Mouse (Mus musculus) midbrain, embryonic 11.5 days (tissue): ENCODE measurements at regions not wholly inside any gene's neighbourhood (a gene's known extent, or its start where the extent isn't known, plus 50 kb on each side); places are given as distances from the start of the nearest gene placed in this dataset.

Experiments
- ATAC-seq: fragments of 200-750 bp; cut with Nextera tagmentation; 2 replicates; pipeline ENCODE4 v1.8.0; 2017; ENCODE audit warnings: moderate TSS enrichment, moderate library complexity; ENCODE audit not compliant: low FRiP score
- DNase-seq: peaks from one replicate; pipeline ENCODE4 v3.0.0; 2015; ENCODE audit warnings: low spot score; ENCODE audit errors: missing footprints
- H3K27ac ChIP-seq: fragments of 300-500 bp; sonication (generic); 2 replicates; pipeline ENCODE4 v1.5.1; 2014; ENCODE audit warnings: low read depth, low read length
- H3K27me3 ChIP-seq: fragments of 300-500 bp; sonication (generic); 2 replicates; pipeline ENCODE4 v1.6.1; 2014; ENCODE audit warnings: mild to moderate bottlenecking, low read length, moderate library complexity, mixed read lengths; ENCODE audit not compliant: control insufficient read depth, insufficient read depth
- H3K36me3 ChIP-seq: fragments of 300-500 bp; sonication (generic); 2 replicates; pipeline ENCODE4 v1.6.1; 2014; ENCODE audit warnings: mild to moderate bottlenecking, low read length, moderate library complexity, mixed read lengths; ENCODE audit not compliant: control insufficient read depth, insufficient read depth
- H3K4me1 ChIP-seq: fragments of 300-500 bp; sonication (generic); 2 replicates; pipeline ENCODE4 v1.6.1; 2014; ENCODE audit warnings: low read length; ENCODE audit not compliant: control insufficient read depth, insufficient read depth
- H3K4me2 ChIP-seq: fragments of 300-500 bp; sonication (generic); 2 replicates; pipeline ENCODE4 v1.6.1; 2014; ENCODE audit warnings: mild to moderate bottlenecking, moderate library complexity
- H3K4me3 ChIP-seq: fragments of 300-500 bp; sonication (generic); 2 replicates; pipeline ENCODE4 v1.5.1; 2014; ENCODE audit warnings: low read depth, low read length
- H3K9ac ChIP-seq: fragments of 300-500 bp; sonication (generic); 2 replicates; pipeline ENCODE4 v1.6.1; 2014; ENCODE audit warnings: low read length
- H3K9me3 ChIP-seq: fragments of 300-500 bp; sonication (generic); 2 replicates; pipeline ENCODE4 v1.6.1; 2016; ENCODE audit warnings: low read length; ENCODE audit not compliant: control insufficient read depth
- WGBS: fragments of 180-500 bp; shearing (Covaris S2); extraction: QIAGEN DNeasy Blood & Tissue Kit; methylation state at CpG from one replicate; pipeline ENCODE4 v1.1.7; 2014; 5-methylcytosine and 5-hydroxymethylcytosine counted together

DNA sequence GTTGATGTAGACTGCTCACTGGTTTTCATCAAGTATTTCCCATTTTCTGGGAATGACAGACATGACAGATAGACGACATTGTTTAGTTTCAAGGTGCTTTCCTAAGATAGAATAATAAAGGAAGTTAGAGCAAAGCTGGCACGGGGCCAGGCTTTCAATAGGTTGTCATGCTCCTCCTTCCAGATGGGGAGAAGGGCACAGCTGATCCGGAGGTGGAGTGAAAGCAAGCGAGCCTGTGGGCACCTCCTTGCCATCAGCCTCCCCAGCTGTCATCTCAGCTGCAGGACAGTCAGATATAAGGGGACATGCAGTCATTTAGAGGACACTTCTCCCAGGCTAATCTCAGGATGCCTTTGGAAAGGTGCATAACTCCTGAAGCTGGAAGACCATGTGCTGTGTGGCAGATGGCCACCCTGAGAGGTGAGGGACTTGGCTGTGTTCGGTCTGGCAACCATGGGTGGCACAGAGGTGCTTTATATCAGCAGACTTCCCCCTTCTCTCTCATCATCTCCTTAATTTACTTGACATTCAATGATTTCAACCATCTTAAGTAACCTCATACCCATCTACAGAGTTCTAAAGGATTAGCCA is 318.6 kb downstream of the Epm2a start:
- H3K27ac ChIP-seq, result no peak overlapping the region
- DNase-seq (no peak), ATAC-seq (no peak)
- H3K36me3 ChIP-seq, result no peaks in the 10 kb centered on the region
- H3K27me3 ChIP-seq, result no peaks in the 10 kb centered on the region
- H3K4me1 ChIP-seq, result no peaks in the 10 kb centered on the region
- no peaks in the 10 kb centered on the region for H3K9me3 ChIP-seq
- no peak overlapping the region for H3K9ac ChIP-seq
- no peak overlapping the region for H3K4me3 ChIP-seq
- 79% methylated on average over 5 of the region's 5 CpGs for WGBS
- H3K4me2 ChIP-seq, result no peak overlapping the region

DNA sequence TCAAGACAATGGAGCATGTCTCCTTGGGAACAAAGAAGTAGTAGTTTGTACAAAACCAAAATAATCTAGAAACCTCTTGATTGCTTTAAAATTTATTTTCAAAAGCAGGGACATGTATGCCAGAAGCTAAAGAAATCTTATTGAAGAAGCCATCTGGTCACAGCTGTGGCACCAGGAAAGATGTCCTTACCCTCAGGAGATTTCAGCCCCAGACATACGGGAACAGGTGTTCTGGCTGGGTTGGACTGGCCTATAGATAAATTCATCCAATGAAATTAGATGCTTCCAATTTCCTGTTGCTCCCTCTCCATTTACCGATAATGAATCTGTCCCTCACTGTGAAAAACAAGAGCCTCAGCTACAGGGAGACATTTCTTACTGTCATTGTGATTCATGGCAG is 366.5 kb downstream of the Epm2a start:
- no peak overlapping the region for H3K27ac ChIP-seq
- H3K9me3 ChIP-seq, result no peaks in the 10 kb centered on the region
- H3K4me1 ChIP-seq, result no peaks in the 10 kb centered on the region
- H3K36me3 ChIP-seq, result no peaks in the 10 kb centered on the region
- no peaks in the 10 kb centered on the region for H3K27me3 ChIP-seq
- no peak overlapping the region for H3K4me2 ChIP-seq
- DNase-seq, result no peak
- 84% methylated on average over 2 of the region's 2 CpGs for WGBS
- no peak overlapping the region for H3K9ac ChIP-seq
- ATAC-seq, result no peak
- H3K4me3 ChIP-seq, result no peak overlapping the region

DNA sequence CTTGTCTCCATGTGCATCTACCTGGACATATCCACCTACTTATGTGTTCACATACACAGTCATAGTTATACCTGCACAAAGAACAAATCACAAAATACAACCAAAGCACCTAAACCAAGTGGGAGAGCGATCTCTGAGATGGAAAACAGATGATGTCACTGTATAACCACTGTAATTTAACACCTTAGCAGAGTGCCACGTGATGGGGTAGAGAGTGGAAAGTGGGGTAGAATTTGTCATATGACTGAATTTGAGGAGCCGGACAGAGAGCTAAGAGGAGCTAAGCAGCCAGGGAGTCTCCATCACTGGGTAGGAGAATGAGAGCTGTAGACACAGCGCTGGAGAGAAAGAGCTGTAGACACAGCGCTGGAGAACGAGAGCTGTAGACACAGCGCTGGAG is 381.6 kb downstream of the Epm2a start:
- Histone ChIP-seq H3K4me1 (no peaks in the 10 kb centered on the region), H3K4me3 (no peak overlapping the region), H3K27ac (no peak overlapping the region), H3K9me3 (no peaks in the 10 kb centered on the region), H3K27me3 (no peaks in the 10 kb centered on the region), H3K36me3 (no peaks in the 10 kb centered on the region), H3K4me2 (no peak overlapping the region), H3K9ac (no peak overlapping the region)
- ATAC-seq (no peak), DNase-seq (no peak)
- WGBS, result 88% methylated on average over 7 of the region's 7 CpGs

DNA sequence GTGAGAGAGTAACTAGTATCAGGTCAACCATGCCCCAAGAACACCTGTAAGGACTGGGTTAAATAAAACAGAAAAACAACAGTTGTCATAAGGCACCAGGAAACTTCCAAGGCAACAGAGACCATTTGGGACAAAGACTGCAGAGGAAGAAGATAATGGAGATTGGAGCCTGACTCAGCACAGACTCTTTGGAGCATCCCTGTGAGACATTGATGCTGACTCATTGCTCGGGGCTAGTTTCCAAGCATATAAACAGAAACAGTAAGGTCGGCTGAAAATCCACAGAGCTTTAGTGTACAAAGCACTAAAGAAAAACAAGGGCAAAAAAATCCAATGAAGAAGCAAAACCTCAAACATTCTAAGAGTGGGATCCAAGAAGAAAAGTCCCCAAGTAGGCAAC is 386.3 kb downstream of the Epm2a start:
- no peak overlapping the region for H3K4me3 ChIP-seq
- no peak overlapping the region for H3K9ac ChIP-seq
- no peaks in the 10 kb centered on the region for H3K9me3 ChIP-seq
- no peak overlapping the region for H3K4me2 ChIP-seq
- H3K27me3 ChIP-seq, result no peaks in the 10 kb centered on the region
- WGBS, result 92% methylated on average over 2 of the region's 2 CpGs
- H3K27ac ChIP-seq, result no peak overlapping the region
- no peaks in the 10 kb centered on the region for H3K4me1 ChIP-seq
- DNase-seq, result no peak
- H3K36me3 ChIP-seq, result no peaks in the 10 kb centered on the region
- ATAC-seq, result no peak

DNA sequence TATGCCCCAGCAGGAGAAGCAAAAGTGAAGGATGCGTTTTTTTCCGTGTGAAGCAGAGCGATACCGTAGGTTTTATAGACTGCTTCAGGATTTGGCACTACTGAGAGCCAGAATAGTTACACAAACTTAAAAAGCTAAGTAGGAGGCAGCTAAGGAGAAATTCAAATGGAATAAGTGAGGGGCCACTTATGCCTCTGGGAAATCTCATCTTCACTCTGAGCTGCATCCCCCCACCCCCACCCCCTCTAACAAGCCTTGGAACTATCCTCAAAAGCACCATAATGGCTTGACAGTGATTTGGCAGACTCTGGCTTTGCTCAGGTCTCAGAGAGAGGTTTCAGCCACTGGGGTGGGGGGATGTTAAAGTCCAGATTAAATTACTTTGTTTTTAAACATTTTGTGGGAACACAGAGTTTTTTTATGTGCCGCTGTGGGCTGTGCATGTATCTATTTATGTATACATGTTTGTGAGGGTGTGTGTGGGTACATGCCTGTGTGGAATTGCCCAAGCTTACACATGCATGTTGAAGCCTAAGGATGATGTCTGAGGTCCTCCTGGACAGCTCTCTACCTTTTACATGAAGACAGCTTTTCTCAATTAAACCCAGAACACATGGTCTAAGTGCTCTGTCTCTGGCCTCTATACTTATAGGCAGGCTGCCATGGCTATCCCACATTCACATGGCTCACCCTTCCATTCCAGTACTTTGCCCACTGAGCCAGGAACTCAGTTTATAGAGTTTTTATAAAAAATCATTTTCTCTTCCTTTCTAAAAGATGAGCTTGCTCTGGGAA is 396.6 kb downstream of the Epm2a start:
- 91% methylated on average over 5 of the region's 5 CpGs for WGBS
- ATAC-seq, result no peak

DNA sequence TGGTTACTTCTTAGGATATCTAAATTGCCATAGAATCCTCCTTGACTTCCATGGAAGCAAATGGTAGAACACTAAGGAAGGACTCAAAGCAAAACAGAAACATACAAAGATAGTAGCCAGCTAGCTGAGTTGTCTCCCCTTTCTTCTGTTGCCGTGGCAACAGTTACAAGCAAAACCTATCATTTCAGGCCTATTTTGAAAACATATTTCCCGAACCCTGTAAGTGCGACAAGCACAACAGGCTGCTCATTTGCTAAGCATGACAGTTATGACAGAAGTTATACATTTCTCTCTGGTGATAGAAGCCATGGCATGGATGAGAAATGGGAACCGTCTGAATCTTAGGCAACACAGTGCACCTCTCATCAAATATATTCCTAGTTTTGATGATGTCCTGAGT is 402.4 kb downstream of the Epm2a start:
- Histone ChIP-seq H3K9ac (no peak overlapping the region), H3K27me3 (no peaks in the 10 kb centered on the region), H3K9me3 (no peaks in the 10 kb centered on the region), H3K4me2 (no peak overlapping the region), H3K4me3 (no peak overlapping the region), H3K36me3 (no peaks in the 10 kb centered on the region), H3K27ac (no peak overlapping the region), H3K4me1 (no peaks in the 10 kb centered on the region)
- ATAC-seq (no peak), DNase-seq (no peak)
- WGBS, result 87% methylated on average over 4 of the region's 4 CpGs

More for the DNA sequence above, 396.6 kb downstream of the Epm2a start:
- Histone ChIP-seq H3K4me2 (no peak overlapping the region), H3K36me3 (no peaks in the 10 kb centered on the region), H3K27me3 (no peaks in the 10 kb centered on the region), H3K4me3 (no peak overlapping the region), H3K9ac (no peak overlapping the region), H3K4me1 (no peaks in the 10 kb centered on the region), H3K27ac (no peak overlapping the region), H3K9me3 (no peaks in the 10 kb centered on the region)
- no peak for DNase-seq

DNA sequence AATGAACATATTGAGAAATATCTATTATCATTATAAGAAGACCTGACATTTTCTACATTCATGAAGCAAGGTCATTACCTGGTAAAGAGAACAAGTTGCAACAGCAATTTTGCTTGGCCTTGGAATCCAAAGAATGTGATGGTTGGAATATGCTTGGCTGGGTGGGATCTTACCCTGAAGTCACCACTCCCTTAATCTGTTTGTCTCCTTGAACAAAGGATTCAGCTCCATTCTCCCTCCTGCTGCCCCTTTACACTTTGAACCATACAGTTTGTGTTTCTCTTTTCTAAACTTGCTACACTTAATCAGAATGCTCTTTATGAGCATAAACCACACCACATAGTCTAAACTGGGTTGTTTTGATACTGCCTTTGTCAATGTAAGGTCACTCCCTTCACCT is 403.8 kb downstream of the Epm2a start:
- Histone ChIP-seq H3K27ac (no peak overlapping the region), H3K4me1 (no peaks in the 10 kb centered on the region), H3K4me3 (no peak overlapping the region), H3K36me3 (no peaks in the 10 kb centered on the region), H3K9ac (no peak overlapping the region), H3K4me2 (no peak overlapping the region), H3K27me3 (no peaks in the 10 kb centered on the region), H3K9me3 (no peaks in the 10 kb centered on the region)
- DNase-seq (no peak), ATAC-seq (no peak)

DNA sequence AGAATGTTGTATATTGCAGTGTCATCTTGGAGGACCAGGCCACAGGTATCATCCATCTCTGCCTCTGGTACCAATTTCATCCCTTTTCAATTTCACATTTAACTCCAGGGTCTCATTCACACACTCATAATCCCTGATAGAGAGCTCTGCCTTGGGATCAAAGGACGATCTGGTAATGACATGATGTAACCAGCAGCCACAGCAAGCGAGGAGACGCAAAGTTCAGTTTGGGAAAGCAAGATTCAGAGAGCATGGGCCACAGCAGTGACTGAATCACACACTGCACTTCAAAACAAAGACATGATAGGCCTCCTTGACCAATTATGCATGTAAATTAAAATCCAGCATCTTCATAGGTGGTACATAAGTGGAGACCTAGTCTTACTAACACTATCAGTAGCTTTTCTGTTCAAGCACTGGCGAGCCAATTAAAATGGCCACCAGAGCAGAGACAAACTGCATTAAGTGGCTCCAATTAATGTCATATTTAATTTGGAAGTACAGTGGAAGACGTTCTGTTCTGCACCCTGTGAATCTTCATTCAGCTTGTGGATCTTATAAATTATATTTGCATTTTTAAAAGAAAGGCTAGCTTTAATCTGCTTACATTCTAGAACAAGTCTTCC is 412.0 kb downstream of the Epm2a start:
- no peaks in the 10 kb centered on the region for H3K4me1 ChIP-seq
- H3K27me3 ChIP-seq, result no peaks in the 10 kb centered on the region
- H3K4me3 ChIP-seq, result no peak overlapping the region
- no peaks in the 10 kb centered on the region for H3K36me3 ChIP-seq
- H3K9ac ChIP-seq, result no peak overlapping the region
- ATAC-seq (no peak), DNase-seq (no peak)
- H3K9me3 ChIP-seq, result no peaks in the 10 kb centered on the region
- no peak overlapping the region for H3K27ac ChIP-seq
- no peak overlapping the region for H3K4me2 ChIP-seq
- 83% methylated on average over 5 of the region's 5 CpGs for WGBS

DNA sequence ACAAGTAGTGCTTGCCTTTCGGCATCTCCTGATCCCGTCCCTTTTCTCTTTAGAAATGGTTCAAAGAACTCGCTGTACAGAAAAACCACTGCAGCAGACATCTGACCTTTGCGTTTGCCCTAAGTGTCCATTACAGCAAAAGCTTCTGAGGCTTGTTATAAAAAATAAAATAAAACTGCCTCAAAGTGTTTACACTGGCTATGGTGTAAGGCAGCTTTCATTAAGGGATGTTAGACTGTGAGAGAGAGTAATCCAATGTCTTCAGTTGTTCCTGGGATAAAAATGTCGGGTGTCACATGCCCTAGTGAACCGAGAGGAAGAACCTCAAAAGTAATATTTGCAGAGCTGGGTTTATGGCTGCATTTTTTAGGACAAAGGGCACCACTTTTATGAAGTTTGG is 434.7 kb downstream of the Epm2a start:
- Histone ChIP-seq H3K27me3 (no peaks in the 10 kb centered on the region), H3K36me3 (no peaks in the 10 kb centered on the region), H3K27ac (no peak overlapping the region), H3K9me3 (no peaks in the 10 kb centered on the region), H3K9ac (no peak overlapping the region), H3K4me1 (no peaks in the 10 kb centered on the region), H3K4me3 (no peak overlapping the region), H3K4me2 (no peak overlapping the region)
- DNase-seq, result no peak
- WGBS, result 92% methylated on average over 6 of the region's 6 CpGs
- ATAC-seq, result no peak
